Mouse (Mus musculus) regulatory T cell (primary cell): Measurements from ENCODE around the gene Sema4a.

ENCODE experiments used
- in situ Hi-C: fragments of 300-600 bp; cut with MboI, MseI; formaldehyde crosslinking; loops from one replicate; pipeline ENCODE4 v1.15.1; 2025; ENCODE audit warnings: high pct_unique_total_duplicates

Sema4a gene

DNA sequence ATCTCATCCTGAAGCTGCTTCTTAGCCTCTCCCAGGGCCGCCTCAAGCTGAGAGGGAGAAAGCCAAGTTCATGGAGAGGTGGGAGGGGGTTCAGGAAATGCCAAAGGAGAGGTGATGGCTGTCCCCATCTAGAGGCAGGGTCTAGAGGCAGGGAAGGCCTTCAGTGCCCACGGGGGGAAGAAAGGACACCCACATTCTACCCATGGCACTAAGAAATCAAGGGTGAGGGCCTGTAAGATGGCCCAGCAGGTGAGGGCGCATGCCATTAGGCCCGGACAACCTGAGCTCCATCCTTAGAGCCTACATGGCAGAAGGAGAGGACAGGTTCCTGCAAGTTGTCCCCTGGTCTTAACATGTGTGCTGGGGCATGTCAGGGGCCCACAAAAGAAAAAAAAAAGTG lies 25.9 kb upstream of the Sema4a start:
- in situ Hi-C loops, result loop anchor here (5.0 kb wide), 1 partner anchor 35 kb away; no protein-coding TSS in a partner anchor

DNA sequence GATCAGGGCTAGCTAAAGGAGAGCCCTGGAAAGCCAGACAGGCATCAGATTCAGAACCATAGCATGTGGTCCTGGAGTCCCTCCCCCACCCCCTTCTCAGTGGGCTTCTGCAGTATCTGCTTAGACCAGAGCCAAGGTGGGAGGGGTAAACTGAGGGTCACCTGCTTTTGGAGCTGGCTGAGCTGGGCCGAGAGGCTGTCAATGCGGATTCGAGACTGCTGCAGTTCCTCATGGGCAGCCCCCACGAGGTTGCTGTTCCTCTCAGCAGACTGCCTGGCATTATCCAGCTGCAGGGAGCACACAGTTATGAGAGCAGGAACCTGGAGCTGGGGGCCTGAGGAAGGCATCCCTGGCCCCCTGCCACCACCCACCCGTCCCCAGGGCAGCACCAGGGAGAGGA lies 25.1 kb upstream of the Sema4a start:
- in situ Hi-C loops, result loop anchor here (5.0 kb wide), 1 partner anchor 36 kb away; no protein-coding TSS in a partner anchor

DNA sequence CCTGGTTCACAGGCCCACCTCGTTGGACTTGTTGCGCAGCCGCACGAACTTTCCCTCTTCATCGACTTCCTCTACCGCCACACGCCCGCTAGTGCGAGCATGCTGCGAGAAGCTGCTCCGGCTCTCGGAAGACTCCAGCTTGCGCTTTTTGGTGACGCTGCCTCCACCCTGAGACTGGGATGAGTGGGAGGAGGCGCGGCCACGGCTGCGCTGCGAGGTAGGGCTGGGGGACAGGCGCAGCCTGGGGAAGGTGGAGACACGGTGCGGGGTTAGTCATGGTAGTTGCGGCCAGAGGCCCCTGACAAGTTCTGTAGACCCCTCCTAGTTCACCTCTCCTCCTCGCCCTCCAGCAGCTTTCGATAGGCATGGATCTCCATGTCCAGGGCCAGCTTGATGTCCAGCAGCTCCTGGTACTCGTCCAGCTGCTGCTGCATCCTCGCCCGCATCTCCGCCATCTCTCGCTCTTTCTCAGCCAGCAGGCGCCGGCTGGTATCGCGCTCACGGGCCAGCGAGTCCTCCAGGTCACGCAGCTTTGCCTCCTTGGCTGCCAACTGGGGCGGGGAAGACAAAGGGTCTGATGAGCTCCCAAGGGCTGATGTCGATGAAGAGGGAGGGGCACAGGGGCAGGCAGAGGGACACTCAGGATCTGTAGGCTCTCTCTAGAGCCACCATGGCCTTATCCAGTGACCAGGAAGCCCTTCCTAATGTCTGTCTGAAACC lies 23.8 kb upstream of the Sema4a start:
- in situ Hi-C loops, result loop anchor here (5.0 kb wide), 1 partner anchor 38 kb away; no protein-coding TSS in a partner anchor

DNA sequence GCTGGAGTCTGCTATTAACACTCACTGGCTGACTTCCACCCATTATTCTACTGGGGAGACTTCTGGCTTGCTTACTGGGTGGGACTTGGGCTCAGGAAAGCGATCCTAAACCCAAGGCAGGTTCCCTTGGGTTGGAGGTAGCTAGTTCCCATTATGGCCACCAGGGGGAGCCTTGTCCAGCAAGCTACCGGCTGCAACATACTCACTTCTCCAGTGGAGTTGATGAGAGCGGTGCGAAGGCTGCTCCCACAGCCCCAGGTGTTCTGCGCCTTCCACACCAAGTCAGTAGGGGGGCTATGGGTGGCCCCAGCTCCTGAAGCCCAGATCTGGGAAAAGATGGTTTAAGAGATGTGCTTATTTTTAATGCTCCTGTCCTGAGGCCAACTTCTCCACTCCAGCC lies 22.6 kb upstream of the Sema4a start:
- in situ Hi-C loops, result no loop called here

DNA sequence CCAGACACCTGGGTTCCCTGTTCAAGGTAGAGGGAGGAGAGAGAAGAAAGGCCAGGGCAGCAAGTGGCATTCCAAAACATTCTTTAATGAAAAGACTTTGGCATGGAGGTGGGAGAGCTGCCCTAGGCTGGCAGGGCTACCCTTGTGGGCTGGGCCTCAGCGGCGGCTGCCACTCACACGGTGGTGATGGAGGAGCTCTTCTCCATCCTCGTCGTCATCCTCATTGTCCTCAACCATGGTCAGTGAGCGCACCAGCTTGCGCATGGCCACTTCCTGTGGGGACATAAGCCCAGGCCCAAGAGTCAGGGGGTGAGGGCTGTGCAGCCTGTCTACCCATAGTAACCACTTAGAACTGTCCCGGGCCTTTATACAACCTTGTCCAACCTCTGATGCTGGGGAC lies 22.2 kb upstream of the Sema4a start:
- in situ Hi-C loops, result no loop called here

DNA sequence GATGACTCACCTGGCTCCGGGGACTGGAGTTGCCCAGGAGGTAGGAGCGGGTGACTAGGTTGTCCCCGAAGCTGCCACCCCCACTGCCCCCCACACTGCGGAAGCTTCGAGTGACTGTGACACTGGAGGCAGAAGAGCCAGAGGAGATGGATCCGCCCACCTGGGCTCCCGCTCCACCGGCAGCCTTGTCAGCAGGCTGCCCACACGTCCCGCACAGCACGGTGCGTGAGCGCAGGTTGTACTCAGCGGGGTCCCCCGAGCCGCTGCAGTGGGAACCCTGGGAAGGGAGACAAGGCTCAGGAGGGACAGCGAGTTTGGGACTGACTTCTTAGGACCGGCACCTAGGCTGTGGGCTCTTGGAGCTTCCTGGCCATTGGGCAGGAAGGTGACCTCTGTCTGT lies 21.4 kb upstream of the Sema4a start:
- in situ Hi-C loops, result no loop called here

DNA sequence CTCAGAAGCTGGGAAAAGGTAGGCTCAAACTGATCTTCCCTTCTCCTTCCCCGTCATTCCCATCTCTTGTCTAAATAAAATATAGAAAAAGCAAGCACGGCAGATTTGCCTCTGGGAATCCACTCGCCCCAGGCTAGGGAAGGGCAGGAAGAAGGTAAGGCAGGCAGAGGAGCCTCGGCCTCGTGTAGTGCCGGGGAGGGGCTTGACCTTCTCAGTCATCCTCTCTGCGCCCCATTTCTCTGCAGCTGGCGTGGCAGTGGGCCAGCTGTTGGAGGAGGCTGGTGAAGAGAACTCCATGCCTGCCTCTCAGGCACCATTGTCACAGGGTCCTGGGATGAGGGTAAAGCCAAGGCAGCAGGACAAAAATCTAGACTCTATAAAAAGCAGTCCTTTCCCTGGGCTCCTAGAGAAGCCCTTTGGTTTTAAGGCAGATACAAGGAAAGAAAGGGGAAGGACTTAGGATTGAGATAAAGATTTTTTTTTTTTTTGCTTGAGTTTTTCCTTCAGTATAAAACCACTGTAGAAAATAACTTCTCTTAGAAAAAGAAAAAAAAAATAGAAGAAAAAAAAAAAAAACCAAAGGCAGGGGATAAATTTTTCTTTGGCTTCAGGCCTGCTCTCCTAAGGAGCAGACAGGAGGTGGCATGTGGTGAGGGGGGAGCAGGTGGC lies 20.5 kb upstream of the Sema4a start:
- in situ Hi-C loops, result no loop called here

DNA sequence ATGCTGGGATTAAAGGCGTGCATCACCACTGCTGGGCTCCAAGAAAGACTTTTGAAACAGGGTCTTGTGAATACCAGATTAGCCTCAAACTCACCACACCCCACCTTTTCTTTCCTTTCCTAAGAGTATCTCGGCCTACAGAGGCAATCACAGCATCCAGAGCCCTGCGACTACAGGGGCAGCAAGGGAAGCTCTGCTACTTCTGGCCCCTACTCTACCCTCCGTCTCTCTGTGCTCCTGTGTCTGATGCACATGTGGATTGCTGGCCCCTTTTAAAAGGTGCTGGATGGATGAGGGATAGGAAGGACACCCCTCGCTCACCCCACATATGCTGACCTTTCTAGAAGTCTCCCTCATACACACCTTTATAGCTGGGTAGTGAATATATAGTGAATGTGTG lies 19.7 kb upstream of the Sema4a start:
- in situ Hi-C loops, result no loop called here

DNA sequence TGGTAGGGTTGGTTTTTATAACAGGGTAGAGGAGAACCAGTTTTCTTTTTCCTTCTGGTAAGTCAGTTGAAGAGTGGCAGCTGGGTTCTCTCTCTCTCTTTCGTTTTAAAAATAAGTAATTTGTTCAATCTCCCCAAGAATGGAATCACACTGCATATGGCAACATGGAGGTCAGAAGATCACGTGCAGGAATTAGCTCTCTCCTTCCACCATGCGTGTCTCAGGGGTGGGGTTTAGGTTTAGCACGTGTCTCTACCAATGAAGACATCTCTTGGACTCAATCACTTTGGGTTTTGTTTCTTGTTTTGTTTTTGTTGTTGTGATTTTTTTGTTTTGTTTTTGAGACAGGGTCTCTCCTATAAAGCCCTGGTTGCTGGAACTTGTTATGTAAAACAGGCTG lies 18.8 kb upstream of the Sema4a start:
- in situ Hi-C loops, result no loop called here

DNA sequence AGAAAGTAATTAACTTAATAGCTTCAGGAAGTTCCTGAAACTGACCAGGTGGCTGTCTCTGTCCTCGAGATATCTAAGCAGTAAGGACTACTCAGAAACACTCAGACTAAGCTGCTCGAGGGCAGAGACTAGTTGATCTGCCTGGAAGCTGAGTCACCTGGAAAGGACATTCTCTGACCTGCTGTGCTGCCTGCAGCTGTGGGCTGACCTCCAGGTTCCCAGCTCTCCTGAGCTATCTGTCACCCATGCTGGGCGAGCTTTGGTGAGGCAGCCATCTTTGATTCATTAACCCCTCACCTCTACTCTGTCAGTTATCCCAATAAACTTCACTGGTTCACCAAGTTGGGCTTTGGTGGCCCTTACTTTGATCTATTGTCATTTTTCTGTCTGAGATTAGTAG lies 18.2 kb upstream of the Sema4a start:
- in situ Hi-C loops, result no loop called here

DNA sequence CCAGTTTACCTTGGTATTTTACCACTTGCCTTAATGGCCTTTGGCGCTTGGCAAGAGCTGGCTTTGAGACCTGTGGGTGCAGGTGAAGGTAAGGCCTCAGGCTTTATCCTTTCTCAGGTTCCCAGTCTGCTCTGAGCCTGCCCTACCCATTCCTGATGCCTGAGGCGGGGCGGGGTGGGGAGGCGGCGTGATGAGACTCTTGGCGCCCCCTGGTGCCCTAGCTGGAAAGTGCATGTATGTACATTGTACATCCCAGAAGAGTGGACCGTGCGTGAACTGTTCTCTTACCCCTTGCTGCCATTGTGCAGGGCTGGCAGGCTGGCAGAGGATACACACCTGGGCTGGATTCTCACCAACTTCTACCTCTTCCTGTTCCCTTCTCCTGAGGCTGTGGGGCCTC lies 16.8 kb upstream of the Sema4a start:
- in situ Hi-C loops, result no loop called here

DNA sequence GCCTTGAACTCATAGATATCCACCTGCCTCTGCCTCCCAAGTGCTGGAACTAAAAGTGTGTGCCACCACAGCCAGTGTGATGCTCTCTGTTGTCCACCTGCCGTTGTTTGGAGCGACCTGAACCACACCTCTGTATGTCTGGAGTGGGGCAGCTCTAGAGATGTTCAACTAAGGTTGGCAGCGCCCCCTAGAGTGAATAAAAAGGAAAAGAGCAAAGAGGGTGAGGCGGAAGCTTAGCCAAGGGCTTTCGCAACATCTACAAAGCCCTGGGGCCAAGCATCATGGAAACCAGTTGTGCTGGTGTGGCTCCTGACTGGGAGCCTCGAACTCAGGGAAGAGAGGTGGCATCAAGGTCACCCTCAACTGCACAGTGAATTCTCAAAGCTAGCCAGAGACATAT lies 15.4 kb upstream of the Sema4a start:
- in situ Hi-C loops, result no loop called here

DNA sequence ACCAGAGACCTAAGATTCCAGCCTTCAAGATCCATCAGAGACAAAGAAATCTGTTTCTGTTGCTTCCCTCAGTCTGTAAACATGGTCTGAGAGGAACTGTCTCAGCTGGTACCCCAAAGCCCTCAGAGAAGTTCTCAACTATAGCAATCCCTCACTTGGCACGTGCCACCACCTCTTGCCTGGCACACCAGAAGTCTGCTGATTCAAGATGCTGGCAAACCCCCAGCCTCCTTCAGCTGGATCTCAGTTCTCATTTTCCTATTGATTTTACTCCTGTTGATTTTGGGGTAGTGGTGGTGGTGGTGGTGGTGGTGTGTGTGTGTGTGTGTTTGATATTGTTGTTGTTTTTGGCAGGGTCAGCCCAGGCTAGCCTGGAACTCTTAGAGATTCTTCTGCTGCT lies 12.6 kb upstream of the Sema4a start:
- in situ Hi-C loops, result loop anchor here (5.0 kb wide), 1 partner anchor 66 kb away; no protein-coding TSS in a partner anchor

DNA sequence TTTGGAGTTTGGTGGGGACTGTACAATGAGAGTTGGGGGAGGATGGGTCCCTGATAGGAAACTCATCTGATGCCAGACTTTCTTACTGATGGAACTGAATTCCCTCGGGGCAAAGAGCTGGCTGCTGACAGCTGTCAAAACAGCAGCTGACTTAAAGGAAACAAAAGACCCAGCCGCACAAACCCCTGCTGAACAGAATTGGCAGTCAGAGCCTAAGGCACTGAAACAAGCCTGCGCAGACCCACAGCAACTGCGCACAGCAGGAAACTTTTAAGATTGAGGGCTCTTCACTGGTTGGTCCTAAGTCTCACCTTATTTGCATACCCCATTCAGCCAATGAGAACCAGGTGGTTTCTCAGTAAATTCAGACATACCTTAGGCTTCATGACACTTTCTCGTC lies 12.0 kb upstream of the Sema4a start:
- in situ Hi-C loops, result loop anchor here (5.0 kb wide), 1 partner anchor 66 kb away; no protein-coding TSS in a partner anchor

DNA sequence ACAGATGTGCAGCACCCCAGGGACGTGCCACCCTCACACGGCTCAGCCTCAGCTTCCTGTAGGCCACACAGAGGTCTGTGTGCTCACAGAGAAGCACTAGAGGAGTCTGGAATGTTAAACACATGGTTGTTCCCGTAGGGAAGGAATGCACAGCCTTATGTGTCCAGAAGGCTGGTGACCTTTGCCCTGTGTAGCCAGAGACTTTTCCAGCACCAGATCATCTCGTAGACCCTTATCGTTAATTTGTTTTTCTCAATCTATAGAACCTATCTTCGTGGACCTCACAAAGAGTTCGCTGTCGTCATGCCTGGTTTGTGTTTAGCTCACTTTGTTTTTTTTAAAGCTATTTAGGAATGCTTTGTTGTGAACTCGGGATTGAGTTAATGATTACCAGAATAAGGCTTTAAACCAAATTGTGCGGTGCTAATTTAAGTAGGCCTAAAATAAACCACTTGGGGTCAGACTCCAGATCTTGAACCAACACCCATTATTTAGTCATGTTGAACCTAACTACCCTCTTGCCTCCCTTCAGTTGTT lies 10.0 kb upstream of the Sema4a start:
- in situ Hi-C loops, result loop anchor here (5.0 kb wide), 1 partner anchor 64 kb away; no protein-coding TSS in a partner anchor

DNA sequence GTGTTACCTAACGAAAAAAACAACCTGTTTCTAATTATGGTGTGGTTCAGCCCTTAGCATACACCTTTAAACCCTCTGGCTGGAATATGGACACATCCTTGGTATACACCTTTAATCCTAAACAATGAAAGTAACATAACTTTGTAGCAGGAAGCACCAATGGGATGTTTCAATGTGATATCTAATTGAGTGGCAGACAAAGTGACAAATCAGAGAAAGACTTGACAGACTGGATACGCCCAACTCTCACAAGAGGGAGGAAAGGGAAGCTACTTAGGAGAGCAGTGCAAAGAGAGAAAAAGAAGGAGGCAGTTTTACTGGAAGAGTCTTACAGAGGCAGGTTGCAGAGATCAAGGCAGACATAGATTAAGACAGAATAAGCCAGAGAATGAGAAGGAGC lies 8.5 kb upstream of the Sema4a start:
- in situ Hi-C loops, result no loop called here

DNA sequence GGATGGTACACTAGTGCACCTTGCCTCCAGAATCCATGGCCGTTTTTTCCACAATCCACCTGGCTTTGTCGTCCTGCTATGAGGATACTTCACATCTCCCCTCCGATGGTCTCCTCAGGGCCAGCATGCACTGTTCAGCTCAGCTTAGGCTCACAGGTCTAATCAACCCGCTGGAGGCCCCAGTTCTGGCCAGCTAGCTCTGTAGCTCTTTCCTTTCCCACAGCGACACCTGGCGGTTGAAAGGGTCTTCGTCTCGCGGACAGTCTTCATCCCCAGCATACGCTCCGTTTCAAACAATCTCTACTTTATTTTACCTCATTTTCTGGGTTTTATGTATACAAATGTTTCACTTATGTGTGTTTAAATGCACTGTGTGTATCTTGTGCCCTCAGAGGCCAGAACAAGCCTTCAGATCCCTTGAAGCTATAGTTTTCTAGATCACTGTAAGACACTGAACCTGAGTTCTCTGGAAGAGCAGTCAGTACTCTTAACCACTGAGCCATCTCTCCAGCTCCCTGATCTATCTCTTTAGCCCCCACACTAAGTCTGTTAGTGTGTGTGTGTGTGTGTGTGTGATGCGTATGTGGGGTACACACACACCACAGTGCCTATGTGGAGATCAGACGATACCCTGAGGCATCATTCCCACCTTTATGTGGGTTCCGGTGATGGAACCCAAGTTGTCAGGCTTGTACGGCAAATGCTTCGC lies 6.3 kb upstream of the Sema4a start:
- in situ Hi-C loops, result no loop called here

DNA sequence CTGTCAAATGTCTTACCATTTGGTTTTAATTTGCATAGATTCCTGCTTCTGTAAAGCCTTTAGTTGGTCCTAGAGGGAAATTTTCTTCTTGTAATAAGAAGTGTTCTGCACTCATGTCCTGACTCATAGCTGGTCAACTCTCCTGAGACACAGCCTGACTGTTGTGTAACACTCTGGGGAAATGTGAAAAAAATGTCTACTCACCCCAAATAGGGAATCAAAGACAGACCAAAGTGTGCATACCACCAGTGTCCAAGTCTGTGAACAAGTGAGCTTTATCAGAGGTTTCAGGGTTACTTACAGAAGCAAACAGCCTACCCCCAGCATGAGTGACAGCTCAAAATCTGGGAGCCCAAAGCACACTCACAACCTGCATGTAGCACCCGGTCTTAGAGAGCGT lies 4.1 kb upstream of the Sema4a start:
- in situ Hi-C loops, result no loop called here

DNA sequence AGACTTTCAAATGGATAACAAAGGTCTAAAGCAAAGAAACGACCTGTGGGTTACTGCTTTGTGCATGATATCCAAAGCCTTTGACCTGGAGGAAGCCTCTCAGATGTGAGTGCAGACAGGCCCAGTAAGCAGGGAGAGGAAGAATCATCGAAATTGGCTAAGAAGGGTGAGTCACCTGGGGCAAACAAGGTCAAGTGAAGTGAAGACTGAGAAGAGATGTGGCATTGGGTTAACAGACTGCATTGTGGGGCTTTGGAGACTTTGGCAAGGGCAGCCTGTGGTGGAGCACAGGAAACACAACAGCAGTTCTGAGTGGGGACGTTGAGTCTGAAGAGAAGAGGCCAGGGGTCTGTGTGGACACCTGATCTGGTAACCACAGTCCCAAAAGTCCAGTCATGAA lies 3.4 kb upstream of the Sema4a start:
- in situ Hi-C loops, result no loop called here

DNA sequence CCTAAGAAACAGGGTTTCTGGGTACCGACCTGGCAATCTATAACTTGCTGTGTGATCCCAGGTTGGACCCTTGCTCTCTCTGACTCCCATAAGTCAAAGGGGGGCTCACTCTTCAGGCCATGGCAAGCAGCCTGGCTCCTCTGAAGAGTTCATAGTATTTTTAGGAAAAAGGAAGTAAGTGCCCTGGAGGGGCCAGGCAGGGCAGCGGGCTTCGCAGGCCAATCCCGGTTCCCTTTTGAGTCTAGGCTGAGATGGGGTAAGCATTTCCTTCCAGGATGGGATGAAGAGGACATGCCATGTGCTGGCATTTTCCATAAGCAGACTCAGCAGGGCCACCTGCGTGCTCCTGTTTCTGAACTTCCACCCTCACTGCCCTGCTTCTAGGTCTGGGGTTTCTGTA lies 953 bp downstream of the Sema4a start:
- in situ Hi-C loops, result no loop called here

DNA sequence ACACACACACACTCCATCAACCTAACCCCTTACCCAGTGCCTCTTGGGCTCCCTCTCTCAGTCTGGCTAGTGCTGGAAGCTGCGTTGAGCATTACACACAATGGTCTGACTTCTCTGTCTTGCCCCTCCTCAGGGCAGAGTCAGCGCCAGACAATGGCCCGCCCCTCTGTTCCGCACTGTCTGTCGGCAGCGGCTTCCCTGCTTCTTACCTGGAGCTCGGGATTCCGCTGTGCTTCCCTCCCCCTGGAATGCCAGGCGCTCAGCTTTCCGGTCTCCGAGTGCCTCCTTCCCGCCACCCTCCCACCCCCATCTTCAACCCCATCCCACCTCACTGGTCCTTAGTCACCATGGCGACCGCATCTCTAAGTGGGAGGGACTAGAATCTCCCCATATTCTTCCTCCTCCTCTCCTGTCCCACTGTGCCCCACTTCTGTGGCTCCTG lies 2.2 kb downstream of the Sema4a start:
- in situ Hi-C loops, result no loop called here
